In genomic region chr7:129575110-129575784, GRCm38 (mm10) we compare ENCODE assay signal across 17 mouse cellular contexts. TPM values are rescaled to one million over a fixed set of nuclear protein-coding genes. Genes with fewer than 3 reads are reported as not detected.
DNase-seq lines count a peak whose midpoint lies in the region; ATAC-seq and TF ChIP-seq lines count a peak whose summit lies in the region.
"Had no signal": no experiment of that assay in that cellular context is flagged by ENCODE, and none has a peak within 500 bp of the region (broad histone marks: within the 10 kb centered on the region; RNA-seq: fewer than 3 reads in every experiment).

No protein-coding gene starts in this region.

- WGBS in forebrain, embryonic 14.5 days: 19% methylated on average over 7 of the region's 7 CpGs
- 12% methylated on average over 7 of the region's 7 CpGs for WGBS in forebrain, embryonic 15.5 days

- no peaks in the 10 kb centered on the region for H3K27me3 ChIP-seq in forebrain, embryonic 14.5 days (replicated peaks; ENCODE audit: control insufficient read depth, insufficient read depth, low read length)
- H3K27me3 ChIP-seq in forebrain, embryonic 15.5 days: no peaks in the 10 kb centered on the region
- H3K27me3 ChIP-seq: liver, embryonic 13.5 days; lung, embryonic 15.5 days had no signal

- H3K4me2 ChIP-seq in forebrain, embryonic 14.5 days (ENCODE audit: low read length): no peak overlapping the region
- no peak overlapping the region for H3K4me2 ChIP-seq in forebrain, embryonic 15.5 days (replicated peaks)
- H3K4me2 ChIP-seq: liver, embryonic 13.5 days; lung, embryonic 15.5 days had no signal

- H3K27ac ChIP-seq in forebrain, embryonic 14.5 days (ENCODE audit: low read depth, low read length): no peak overlapping the region
- H3K27ac ChIP-seq in forebrain, embryonic 15.5 days (replicated peaks): no peak overlapping the region
- H3K27ac ChIP-seq in bone marrow macrophage, adult 2 months (ENCODE audit: insufficient read depth, low read depth, low read length): peak overlapping the region; percentile 100
- H3K27ac ChIP-seq: heart, embryonic 10.5 days; limb, embryonic 10.5 days; liver, embryonic 13.5 days; lung, embryonic 15.5 days had no signal

- no peaks in the 10 kb centered on the region for H3K4me1 ChIP-seq in forebrain, embryonic 14.5 days (ENCODE audit: control insufficient read depth, insufficient read depth, low read length)
- H3K4me1 ChIP-seq in forebrain, embryonic 15.5 days: peaks cover 7% of the 10 kb centered on the region
- H3K4me1 ChIP-seq in bone marrow macrophage, adult 2 months (ENCODE audit: control insufficient read depth, insufficient read depth, low read length): peaks cover 35% of the 10 kb centered on the region
- H3K4me1 ChIP-seq: heart, embryonic 10.5 days; limb, embryonic 10.5 days; liver, embryonic 13.5 days; lung, embryonic 15.5 days; megakaryocyte, embryonic 14.5 days had no signal

- no peaks in the 10 kb centered on the region for H3K36me3 ChIP-seq in forebrain, embryonic 14.5 days (ENCODE audit: control insufficient read depth, insufficient read depth, low read length)
- H3K36me3 ChIP-seq in forebrain, embryonic 15.5 days: no peaks in the 10 kb centered on the region
- H3K36me3 ChIP-seq: heart, embryonic 10.5 days; limb, embryonic 10.5 days; liver, embryonic 13.5 days; lung, embryonic 15.5 days had no signal

- no peak overlapping the region for H3K4me3 ChIP-seq in forebrain, embryonic 14.5 days (ENCODE audit: low read depth, low read length)
- H3K4me3 ChIP-seq in forebrain, embryonic 15.5 days: no peak overlapping the region
- H3K4me3 ChIP-seq in bone marrow macrophage, adult 2 months (ENCODE audit: insufficient read depth, low read length): peak overlapping the region; percentile 28
- H3K4me3 ChIP-seq: heart, embryonic 10.5 days; limb, embryonic 10.5 days; liver, embryonic 13.5 days; lung, embryonic 15.5 days; megakaryocyte, embryonic 14.5 days had no signal

- intact Hi-C loops in left cerebral cortex, postnatal 4 days (cut with DNase I): no loop called here
- intact Hi-C loops in left cerebral cortex, postnatal 36 days (cut with DNase I): no loop called here

- no peak for TF ChIP-seq CTCF in bone marrow macrophage, adult 2 months (IDR thresholded peaks at IDR 0.05; ENCODE audit: low read depth, low read length)

- TF ChIP-seq POLR2A in bone marrow macrophage, adult 2 months (IDR thresholded peaks at IDR 0.05; ENCODE audit: borderline replicate concordance, low read depth, low read length): no peak

- H3K9ac ChIP-seq in forebrain, embryonic 14.5 days (ENCODE audit: low read length): no peak overlapping the region
- no peak overlapping the region for H3K9ac ChIP-seq in forebrain, embryonic 15.5 days (replicated peaks)
- H3K9ac ChIP-seq: liver, embryonic 13.5 days; lung, embryonic 15.5 days had no signal

- H3K9me3 ChIP-seq in forebrain, embryonic 14.5 days (replicated peaks; ENCODE audit: control insufficient read depth, low read length): no peaks in the 10 kb centered on the region
- no peaks in the 10 kb centered on the region for H3K9me3 ChIP-seq in forebrain, embryonic 15.5 days
- H3K9me3 ChIP-seq: heart, embryonic 10.5 days; limb, embryonic 10.5 days; liver, embryonic 13.5 days; lung, embryonic 15.5 days; megakaryocyte, embryonic 14.5 days had no signal

- DNase-seq in forebrain, embryonic 14.5 days (ENCODE audit: low spot score): peak; percentile 67
- peak; percentile 42 for DNase-seq in left cerebral cortex, postnatal 4 days
- DNase-seq in left cerebral cortex, postnatal 36 days (ENCODE audit: low spot score in 2 of 2): no peak
- no peak for DNase-seq in adrenal gland, postnatal 4 days (ENCODE audit: low spot score in 2 of 2)
- no peak for DNase-seq in lung, postnatal 14 days
- DNase-seq: adrenal gland, postnatal 25 days; gastrocnemius, postnatal 36 days; heart, postnatal 10 days; kidney, postnatal 4 days; liver, embryonic 13.5 days had no signal

- no peak; the same call in 1 of the 2 replicates for ATAC-seq in forebrain, embryonic 14.5 days
- no peak for ATAC-seq in forebrain, embryonic 15.5 days (replicated peaks)
- ATAC-seq in megakaryocyte, adult 5-6 weeks (ENCODE audit: poor library complexity, severe bottlenecking): 0 out of 2 replicates have a peak, but pooled peaks have one; percentile 2

RNA-seq across cellular contexts. Expression of gene Wdr11, which starts 16.4 kb away (rescaled TPM):
- polyA plus RNA-seq in forebrain, embryonic 14.5 days (2014; fragmentation: Nextera tagmentation; extraction: Ambion mirVana): 34.3 and 35.6 TPM in 2 replicates
- polyA plus RNA-seq in forebrain, embryonic 15.5 days (2015; fragmentation: Nextera tagmentation; extraction: Ambion mirVana): 37.7 and 38.3 TPM in 2 replicates
- total RNA-seq in left cerebral cortex, postnatal 4 days (2021): 10 to 100 TPM; 44.0 to 44.3 TPM
- total RNA-seq in left cerebral cortex, postnatal 36 days (2021): 10 to 100 TPM; 41.0 to 41.5 TPM
- polyA plus RNA-seq in bone marrow macrophage, adult 2 months (2012; ENCODE audit: insufficient read depth, insufficient read length, missing spikeins): 55.1 and 56.1 TPM in 2 replicates
- 24.9 and 30.9 TPM in 2 replicates for total RNA-seq in megakaryocyte, adult 5-6 weeks (2015)
- 24.2 and 27.9 TPM in 2 replicates for total RNA-seq in megakaryocyte, adult 5-6 weeks (2017)
- 10 to 100 TPM; 49.6 to 52.3 TPM for total RNA-seq in adrenal gland, postnatal 4 days (2021)

Comparison
In these comparisons a context has a peak if more than half of its experiments do, and no peak if none do; other contexts are left out.
1. DNase-seq: peak in forebrain, embryonic 14.5 days (single experiment) and left cerebral cortex, postnatal 4 days (single experiment); none in left cerebral cortex, postnatal 36 days (0 of 2), adrenal gland, postnatal 4 days (0 of 2) and lung, postnatal 14 days (single experiment).